In the genomic region with DNA sequence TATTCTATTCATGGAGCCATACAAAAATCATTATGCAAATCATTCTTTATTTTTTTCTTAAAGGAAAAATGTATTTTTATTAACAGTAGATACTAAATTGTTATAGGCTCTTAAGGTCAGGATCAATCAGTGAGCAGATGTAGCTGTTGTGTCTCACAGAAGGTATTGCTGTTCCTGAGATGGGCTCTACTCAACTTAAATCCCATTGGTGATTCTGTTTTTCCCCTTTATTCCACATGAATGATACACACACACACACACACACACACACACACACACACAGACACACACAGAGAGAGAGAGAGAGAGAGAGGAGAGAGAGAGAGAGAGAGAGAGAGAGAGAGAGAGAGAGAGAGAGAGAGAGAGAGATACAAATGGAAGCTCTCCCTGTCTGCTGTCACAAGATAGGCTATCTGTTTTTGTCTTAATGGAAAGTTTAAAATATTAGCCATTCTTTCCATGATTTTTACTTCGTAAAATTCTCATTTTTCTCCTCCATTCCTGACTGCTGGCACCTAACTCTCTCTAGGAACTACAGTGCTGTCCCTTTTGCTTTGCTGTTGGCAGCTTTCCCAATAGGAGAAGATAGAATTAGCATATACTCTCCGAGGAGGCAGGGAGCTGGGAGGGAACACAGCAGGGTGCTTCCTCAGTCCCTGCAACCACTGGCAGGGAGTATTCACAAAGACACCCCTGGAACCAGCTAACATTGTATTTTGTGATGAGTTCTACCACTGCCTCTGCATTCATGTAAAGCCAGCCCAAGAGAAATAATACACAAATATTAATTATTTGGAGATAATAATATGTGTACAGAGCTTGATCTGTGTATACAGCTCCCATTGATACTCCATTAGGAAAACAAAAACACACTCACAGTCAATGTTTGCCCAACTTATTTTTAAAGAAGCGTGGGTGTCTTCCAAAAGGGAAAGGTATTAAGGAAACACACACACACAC, we compare ENCODE assay signal across 9 mouse cellular contexts.
A peak's percentile ranks its signal among the peaks of the same experiment; 100 is the strongest.
DNase-seq lines count a peak whose midpoint lies in the region; ATAC-seq lines count a peak whose summit lies in the region.
"Had no signal": no experiment of that assay in that cellular context is flagged by ENCODE, and none has a peak within 500 bp of the region (broad histone marks: within the 10 kb centered on the region; RNA-seq: fewer than 3 reads in every experiment).

No protein-coding gene starts in this region.

- H3K9me3 ChIP-seq in neural tube, embryonic 13.5 days = no peaks in the 10 kb centered on the region
- H3K9me3 ChIP-seq in liver, embryonic 12.5 days (replicated peaks) = no peaks in the 10 kb centered on the region
- H3K9me3 ChIP-seq: embryonic facial prominence, embryonic 13.5 days; liver, embryonic 15.5 days had no signal

- H3K4me1 ChIP-seq in neural tube, embryonic 13.5 days (replicated peaks) = 0 out of 2 replicates have a peak, but pooled peaks cover 3% of the 10 kb centered on the region
- H3K4me1 ChIP-seq in liver, embryonic 12.5 days = no peaks in the 10 kb centered on the region
- H3K4me1 ChIP-seq: embryonic facial prominence, embryonic 13.5 days; liver, embryonic 15.5 days had no signal

- H3K4me2 ChIP-seq in neural tube, embryonic 13.5 days = no peak overlapping the region
- H3K4me2 ChIP-seq in liver, embryonic 12.5 days = no peak overlapping the region
- H3K4me2 ChIP-seq: embryonic facial prominence, embryonic 13.5 days; liver, embryonic 15.5 days had no signal

- no peaks in the 10 kb centered on the region for H3K27me3 ChIP-seq in neural tube, embryonic 13.5 days
- no peaks in the 10 kb centered on the region for H3K27me3 ChIP-seq in liver, embryonic 12.5 days (replicated peaks)
- H3K27me3 ChIP-seq: embryonic facial prominence, embryonic 13.5 days; liver, embryonic 15.5 days had no signal

- DNase-seq in ES-CJ7 (ENCODE audit: low read depth, low spot score) = peak; percentile 38
- DNase-seq in Muller cell, postnatal 12 days (ENCODE audit: inconsistent ontology term) = peak; percentile 3
- DNase-seq in frontal cortex, postnatal 36 days (ENCODE audit: low spot score in 2 of 2) = peak; percentile 9 to 10
- no peak for DNase-seq in adrenal gland, adult 2 months
- no peak for DNase-seq in testis, postnatal 10 days (ENCODE audit: low spot score)

- 39% methylated on average over 3 of the region's 3 CpGs for WGBS in neural tube, embryonic 13.5 days
- WGBS in liver, embryonic 12.5 days (ENCODE audit: insufficient replicate concordance) = 22% methylated on average over 3 of the region's 3 CpGs

- H3K9ac ChIP-seq in neural tube, embryonic 13.5 days = no peak overlapping the region
- H3K9ac ChIP-seq in liver, embryonic 12.5 days = no peak overlapping the region
- H3K9ac ChIP-seq: embryonic facial prominence, embryonic 13.5 days; liver, embryonic 15.5 days had no signal

- ATAC-seq in neural tube, embryonic 13.5 days (ENCODE audit: low read depth) = peak; percentile 75
- no peak for ATAC-seq in liver, embryonic 12.5 days

- H3K27ac ChIP-seq in neural tube, embryonic 13.5 days (replicated peaks) = no peak overlapping the region
- no peak overlapping the region for H3K27ac ChIP-seq in liver, embryonic 12.5 days
- H3K27ac ChIP-seq: embryonic facial prominence, embryonic 13.5 days; liver, embryonic 15.5 days had no signal

- no peaks in the 10 kb centered on the region for H3K36me3 ChIP-seq in neural tube, embryonic 13.5 days
- no peaks in the 10 kb centered on the region for H3K36me3 ChIP-seq in liver, embryonic 12.5 days
- H3K36me3 ChIP-seq: embryonic facial prominence, embryonic 13.5 days; liver, embryonic 15.5 days had no signal

- no peak overlapping the region for H3K4me3 ChIP-seq in neural tube, embryonic 13.5 days
- no peak overlapping the region for H3K4me3 ChIP-seq in liver, embryonic 12.5 days
- H3K4me3 ChIP-seq: embryonic facial prominence, embryonic 13.5 days; liver, embryonic 15.5 days had no signal

Comparison
In these comparisons a context has a peak if more than half of its experiments do, and no peak if none do; other contexts are left out.
1. DNase-seq: peak in ES-CJ7 (single experiment), Muller cell, postnatal 12 days (single experiment) and frontal cortex, postnatal 36 days (2 of 2); none in adrenal gland, adult 2 months (single experiment) and testis, postnatal 10 days (single experiment).